Mouse (Mus musculus): ENCODE results near the gene Nlgn2. TPM values are rescaled to one million over a fixed set of nuclear protein-coding genes. Genes with fewer than 3 reads are reported as not detected.

Gene Nlgn2
- total and polyA plus RNA-seq, 3 experiments, result 0.20 to 1.3 (median 1.1) TPM

DNA sequence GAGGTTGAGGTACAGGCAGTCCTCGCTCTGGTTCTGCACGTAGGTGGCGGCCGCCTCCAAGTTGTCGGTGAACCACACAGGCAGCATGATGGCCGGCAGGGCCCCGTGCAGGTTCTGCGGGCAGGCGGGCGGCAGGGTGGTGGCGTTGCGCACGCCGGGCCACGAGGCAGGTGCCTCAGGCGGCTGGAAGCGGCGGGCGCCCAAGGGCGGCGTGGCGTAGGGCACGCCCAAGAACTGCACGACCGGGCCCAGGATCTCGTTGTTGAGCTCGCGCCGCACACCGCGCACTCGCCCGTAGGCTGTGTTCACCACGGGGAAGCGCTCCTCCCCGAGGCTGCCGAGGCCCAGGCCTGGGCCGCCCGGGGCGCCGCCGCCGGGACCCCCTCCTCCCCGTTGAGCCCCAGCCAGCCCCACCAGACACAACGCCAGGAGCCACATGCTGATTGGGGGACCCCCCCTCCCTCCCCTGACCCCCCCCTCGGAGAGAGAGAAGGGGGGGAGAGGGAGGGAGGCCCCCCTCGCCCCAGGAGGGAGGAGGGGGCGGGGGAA, 3.5 kb downstream of the Nlgn2 start:
- no peak overlapping the region for H3K4me3 ChIP-seq (replicated peaks in 1 of 3; ENCODE audit: low read depth in 2 of 3, low read length in 2 of 3, poor library complexity in 1 of 3)
- no peak overlapping the region for H3K27ac ChIP-seq (ENCODE audit: insufficient read depth, low read depth)
- H3K4me2 ChIP-seq (ENCODE audit: insufficient read depth, low read depth, poor library complexity, severe bottlenecking), result no peak overlapping the region
- DNase-seq (ENCODE audit: extremely low read depth), result no peak
- dilution Hi-C loops (cut with MboI; ENCODE audit: extremely low pct_ligation_motif_present, extremely low pct_unique_long_range_greater_than_20kb, low sequenced_read_pairs) (no loop called here), in situ Hi-C loops (cut with MboI; ENCODE audit: low pct_ligation_motif_present, low pct_unique_long_range_greater_than_20kb, low sequenced_read_pairs) (no loop called here)
- no peaks in the 10 kb centered on the region for H3K79me2 ChIP-seq (replicated peaks; ENCODE audit: control insufficient read depth, extremely low read depth, insufficient read depth, poor library complexity, severe bottlenecking)
- H3K4me1 ChIP-seq (ENCODE audit: control insufficient read depth in 1 of 2, insufficient read depth in 2 of 2), result peaks cover 10 to 12% of the 10 kb centered on the region in 2 experiments
- no peaks in the 10 kb centered on the region for H3K9me3 ChIP-seq (replicated peaks; ENCODE audit: low read length)
- TF ChIP-seq NELFE (IDR thresholded peaks at IDR 0.05; ENCODE audit: low read depth, low read length) (no peak), POLR2AphosphoS2 (IDR thresholded peaks at IDR 0.05; ENCODE audit: low read depth, low read length) (no peak), SMC3 (IDR thresholded peaks at IDR 0.05; ENCODE audit: low read depth, low read length) (no peak), ZMIZ1 (IDR thresholded peaks at IDR 0.05; ENCODE audit: low read depth, low read length) (no peak), KAT2A (IDR thresholded peaks at IDR 0.05; ENCODE audit: insufficient replicate concordance, low read length) (no peak), ZC3H11A (IDR thresholded peaks at IDR 0.05; ENCODE audit: low read depth, low read length) (no peak), MEF2A (IDR thresholded peaks at IDR 0.05; ENCODE audit: borderline replicate concordance, low read depth, low read length) (no peak), CTCF (conservative IDR thresholded peaks at IDR 0.05 in 1 of 2, IDR thresholded peaks at IDR 0.05 in 1 of 2; ENCODE audit: low read depth in 2 of 2, low read length in 2 of 2) (no peak), TBP (conservative IDR thresholded peaks at IDR 0.05; ENCODE audit: low read depth, low read length) (no peak), ETS1 (conservative IDR thresholded peaks at IDR 0.05; ENCODE audit: low read depth, low read length) (no peak), GABPA (IDR thresholded peaks at IDR 0.05; ENCODE audit: insufficient replicate concordance, low read depth, low read length) (no peak), IRF4 (IDR thresholded peaks at IDR 0.05; ENCODE audit: low read depth, low read length) (no peak), JUND (conservative IDR thresholded peaks at IDR 0.05; ENCODE audit: low read depth, low read length) (no peak), MYC (IDR thresholded peaks at IDR 0.05; ENCODE audit: low read depth, low read length) (no peak)
- no peak overlapping the region for H3K9ac ChIP-seq (ENCODE audit: insufficient read depth, low read depth)
- peaks cover 0 to 2% of the 10 kb centered on the region in 2 experiments for H3K36me3 ChIP-seq (replicated peaks in 1 of 2; ENCODE audit: control insufficient read depth in 1 of 2, insufficient read depth in 1 of 2, low read length in 1 of 2)
- peaks cover 52% of the 10 kb centered on the region for H3K27me3 ChIP-seq (replicated peaks)

DNA sequence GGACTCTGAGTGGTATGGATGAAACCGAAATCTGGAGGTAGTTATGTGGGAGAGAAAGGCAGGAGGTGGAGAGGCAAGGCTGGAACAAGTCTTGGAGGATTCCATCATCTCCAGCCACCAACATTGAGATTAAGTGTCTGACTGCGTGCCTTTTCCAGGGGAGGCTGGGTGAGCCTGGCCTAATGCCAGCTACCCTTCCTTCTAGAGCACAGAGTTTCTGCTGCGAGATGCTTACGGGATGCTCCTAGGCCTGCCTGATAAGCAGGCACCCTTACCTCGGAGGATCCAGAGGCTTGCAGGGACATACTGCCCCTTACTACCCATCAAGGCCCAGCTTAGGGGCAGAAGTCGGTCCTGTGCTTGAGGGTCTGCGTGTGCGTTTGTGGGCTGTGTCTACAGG, 4.0 kb downstream of the Nlgn2 start:
- no peak for DNase-seq (ENCODE audit: extremely low read depth)
- no peak for TF ChIP-seq RCOR1 (conservative IDR thresholded peaks at IDR 0.05; ENCODE audit: low read depth, low read length)
- TF ChIP-seq PAX5 (IDR thresholded peaks at IDR 0.05; ENCODE audit: low read length), result no peak
- TF ChIP-seq SMC3 (IDR thresholded peaks at IDR 0.05; ENCODE audit: low read depth, low read length), result no peak
- no peak for TF ChIP-seq KAT2A (IDR thresholded peaks at IDR 0.05; ENCODE audit: insufficient replicate concordance, low read length)
- TF ChIP-seq ETS1 (conservative IDR thresholded peaks at IDR 0.05; ENCODE audit: low read depth, low read length), result no peak
- no peak for TF ChIP-seq MAX (IDR thresholded peaks at IDR 0.05; ENCODE audit: low read length)
- no peak for TF ChIP-seq MAFK (IDR thresholded peaks at IDR 0.05; ENCODE audit: insufficient replicate concordance, low read length)
- TF ChIP-seq ZKSCAN1 (IDR thresholded peaks at IDR 0.05; ENCODE audit: borderline replicate concordance, low read depth, low read length), result no peak
- no peak for TF ChIP-seq MYC (IDR thresholded peaks at IDR 0.05; ENCODE audit: low read depth, low read length)
- no peak for TF ChIP-seq GABPA (IDR thresholded peaks at IDR 0.05; ENCODE audit: insufficient replicate concordance, low read depth, low read length)
- no peak for TF ChIP-seq E2F4 (IDR thresholded peaks at IDR 0.05; ENCODE audit: insufficient replicate concordance, low read depth, low read length)
- peaks cover 10% of the 10 kb centered on the region in 2 experiments for H3K4me1 ChIP-seq (ENCODE audit: control insufficient read depth in 1 of 2, insufficient read depth in 2 of 2)
- H3K9me3 ChIP-seq (replicated peaks; ENCODE audit: low read length), result no peaks in the 10 kb centered on the region
- no peak overlapping the region for H3K4me2 ChIP-seq (ENCODE audit: insufficient read depth, low read depth, poor library complexity, severe bottlenecking)
- H3K36me3 ChIP-seq (replicated peaks in 1 of 2; ENCODE audit: control insufficient read depth in 1 of 2, insufficient read depth in 1 of 2, low read length in 1 of 2), result peaks cover 0 to 2% of the 10 kb centered on the region in 2 experiments
- dilution Hi-C loops (cut with MboI; ENCODE audit: extremely low pct_ligation_motif_present, extremely low pct_unique_long_range_greater_than_20kb, low sequenced_read_pairs) (no loop called here), in situ Hi-C loops (cut with MboI; ENCODE audit: low pct_ligation_motif_present, low pct_unique_long_range_greater_than_20kb, low sequenced_read_pairs) (no loop called here)
- H3K79me2 ChIP-seq (replicated peaks; ENCODE audit: control insufficient read depth, extremely low read depth, insufficient read depth, poor library complexity, severe bottlenecking), result no peaks in the 10 kb centered on the region
- no peak overlapping the region for H3K9ac ChIP-seq (ENCODE audit: insufficient read depth, low read depth)
- H3K27ac ChIP-seq (ENCODE audit: insufficient read depth, low read depth), result no peak overlapping the region
- peaks cover 57% of the 10 kb centered on the region for H3K27me3 ChIP-seq (replicated peaks)
- no peak overlapping the region for H3K4me3 ChIP-seq (replicated peaks in 1 of 3; ENCODE audit: low read depth in 2 of 3, low read length in 2 of 3, poor library complexity in 1 of 3)
